Mouse (Mus musculus) hematopoietic stem cell, adult 5-6 weeks (primary cell): ENCODE measurements around the gene Slc16a2. TPM values are rescaled to one million over a fixed set of nuclear protein-coding genes. Genes with fewer than 3 reads are reported as not detected.

Source experiments
- ATAC-seq, 2 experiments: fragments of 125-278 bp in 1 of 2; replicated peaks in 1 of 2; 2 replicates each; pipeline ENCODE4 v1.8.0; 2016 to 2017; ENCODE audit warnings: inconsistent platforms in 2 of 2, mild to moderate bottlenecking in 2 of 2, moderate number of reproducible peaks in 2 of 2, low read depth in 1 of 2, moderate TSS enrichment in 1 of 2; ENCODE audit not compliant: low FRiP score in 2 of 2, poor library complexity in 2 of 2, severe bottlenecking in 2 of 2, insufficient read depth in 1 of 2, low TSS enrichment in 1 of 2
- total RNA-seq: library from RNA; stranded (forward); fragments of 172-1452, 232-1000 nt; gene quantifications from 2 replicates; pipeline ENCODE4 v1.2.3, GENCODE M21; 2017

The Slc16a2 gene
- total RNA-seq, 1 experiment from 2014 or later: 0.69 TPM

DNA sequence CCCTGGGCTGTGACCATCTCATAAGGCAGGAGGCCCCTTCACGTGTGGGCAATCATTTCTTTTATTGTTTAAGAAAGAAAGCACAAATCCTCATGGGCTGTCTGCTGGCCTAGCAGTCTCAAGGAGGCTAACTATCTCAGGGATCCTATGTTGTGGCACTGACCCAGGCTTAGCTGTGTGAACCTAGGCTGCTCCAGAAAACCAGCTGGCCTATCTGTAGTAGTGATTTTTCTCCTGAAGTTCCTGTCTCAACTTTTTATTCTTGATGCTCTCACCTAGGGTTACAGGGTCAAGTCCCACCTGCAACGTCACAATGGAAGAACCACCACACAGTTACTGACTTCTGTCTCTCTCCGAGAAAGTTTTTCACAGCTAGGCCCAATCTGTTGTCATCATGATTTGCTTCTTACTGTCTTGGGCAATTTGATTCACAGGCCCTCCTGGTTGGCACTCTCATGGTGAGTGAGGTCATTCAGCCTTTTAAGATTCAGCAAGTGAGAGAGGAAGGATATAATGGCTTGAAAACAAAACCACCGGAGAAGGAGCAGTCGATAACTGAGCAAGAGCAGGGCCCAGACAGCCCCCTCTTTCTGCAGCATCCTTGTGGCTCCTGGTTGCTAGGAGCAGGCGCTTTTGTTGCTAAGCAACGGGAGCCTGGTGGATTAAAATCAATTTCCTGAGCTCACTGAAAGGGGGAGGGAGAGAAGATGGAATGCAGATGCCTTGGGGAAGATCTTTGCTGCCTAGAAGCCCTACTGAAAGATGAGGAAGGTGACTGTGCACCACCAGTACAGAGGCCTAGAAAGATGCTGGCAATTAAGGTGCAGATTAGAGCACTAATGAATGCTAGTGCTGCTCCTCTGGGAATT lies 77.4 kb downstream of the Slc16a2 start:
- ATAC-seq: no peak

DNA sequence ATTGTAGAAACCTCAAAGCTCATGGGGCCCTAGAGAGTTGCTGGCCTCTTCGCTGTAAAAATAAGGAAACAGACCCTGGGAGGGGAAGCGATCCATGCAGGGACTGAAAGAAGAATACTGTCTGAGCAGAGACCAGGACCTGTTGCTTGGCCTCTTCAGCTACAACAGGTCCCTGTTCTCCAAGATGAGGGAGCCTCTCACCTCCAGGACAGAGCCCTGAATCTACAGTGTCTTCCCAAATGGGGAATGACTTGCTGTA lies 79.8 kb downstream of the Slc16a2 start:
- ATAC-seq: no peak

DNA sequence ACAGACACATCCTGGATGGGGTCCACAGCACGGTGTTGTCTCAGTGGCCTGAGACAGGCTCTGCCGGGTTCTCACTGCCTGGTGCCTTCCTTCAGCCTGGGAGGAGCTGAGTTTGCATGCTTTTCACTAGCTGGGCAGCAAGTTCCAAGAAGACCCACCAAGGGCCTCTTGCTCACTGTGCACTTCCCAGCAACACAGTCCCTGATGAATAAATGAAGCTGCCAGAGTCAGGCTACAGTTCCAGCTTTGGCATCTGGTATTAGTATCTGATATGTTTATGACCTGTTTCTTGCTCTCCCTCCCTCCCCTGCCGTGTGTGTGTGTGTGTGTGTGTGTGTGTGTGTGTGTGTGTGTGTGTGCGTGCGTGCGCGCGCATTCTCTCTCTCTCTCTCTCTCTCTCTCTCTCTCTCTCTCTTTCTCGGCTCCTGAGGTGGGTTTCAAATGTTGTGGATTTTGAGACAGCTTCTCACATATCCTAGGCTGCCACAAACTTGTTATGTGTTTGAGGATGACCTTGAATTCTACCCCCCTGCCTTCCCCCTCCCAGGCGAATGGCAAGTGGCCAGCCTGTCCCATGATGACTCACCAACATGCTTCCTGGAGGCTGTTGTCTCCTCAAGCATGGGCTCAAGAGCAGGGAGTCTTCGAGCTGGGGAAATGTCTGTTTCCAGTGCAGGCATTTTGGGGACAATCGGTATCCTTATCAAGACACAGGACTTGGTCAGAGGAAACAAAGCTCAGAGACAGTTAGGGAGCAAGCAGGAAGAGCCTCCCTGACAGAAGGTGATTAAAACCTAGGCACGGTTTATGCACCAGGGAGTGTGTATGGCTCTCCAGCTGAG lies 80.3 kb downstream of the Slc16a2 start:
- ATAC-seq: no peak

DNA sequence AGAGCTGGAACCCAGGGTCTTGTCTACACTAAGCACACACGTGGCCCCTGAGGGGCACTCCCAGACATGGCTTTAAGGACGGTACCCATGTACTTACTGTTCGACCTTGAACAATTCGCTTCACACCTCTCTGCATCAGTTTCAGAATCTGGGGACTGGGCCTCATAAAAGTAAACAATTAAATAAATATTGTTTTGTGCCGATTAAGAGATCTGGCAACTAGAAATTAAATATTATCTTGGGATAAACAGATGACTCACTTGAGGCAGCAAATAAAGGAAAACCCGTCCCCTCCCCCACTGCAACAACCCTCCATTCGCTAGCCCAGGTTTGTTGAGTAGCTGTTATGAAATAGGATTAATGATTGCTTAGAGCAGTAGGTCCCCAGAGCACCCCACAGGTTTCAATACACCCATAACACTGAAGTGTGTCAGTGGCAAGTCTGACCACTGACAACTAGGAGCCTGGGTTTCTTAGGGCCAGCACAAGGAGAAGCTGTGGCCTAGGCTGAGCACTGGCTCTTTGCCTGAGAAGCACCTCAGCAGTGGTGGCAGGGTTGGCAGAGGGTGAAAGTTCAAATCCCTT lies 87.7 kb downstream of the Slc16a2 start:
- no peak for ATAC-seq

DNA sequence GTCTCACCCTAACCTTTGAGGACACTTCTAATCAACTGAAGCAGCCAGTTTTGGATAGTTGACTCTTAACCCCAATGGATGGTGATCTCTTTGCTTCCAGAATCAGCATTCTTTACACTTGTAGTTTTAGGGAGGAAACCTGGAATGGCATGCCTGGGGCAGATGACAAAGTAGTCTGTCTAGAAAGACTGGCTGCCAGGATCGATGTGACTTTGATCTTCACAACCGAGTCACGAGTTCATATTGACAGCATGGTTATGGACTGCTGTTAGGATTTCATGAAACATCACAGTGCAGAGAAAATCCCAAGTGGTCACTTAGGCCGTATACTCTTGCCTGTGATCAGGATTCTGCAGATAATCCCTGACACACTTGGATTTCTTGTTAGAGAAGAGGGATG lies 88.7 kb downstream of the Slc16a2 start:
- ATAC-seq: no peak

DNA sequence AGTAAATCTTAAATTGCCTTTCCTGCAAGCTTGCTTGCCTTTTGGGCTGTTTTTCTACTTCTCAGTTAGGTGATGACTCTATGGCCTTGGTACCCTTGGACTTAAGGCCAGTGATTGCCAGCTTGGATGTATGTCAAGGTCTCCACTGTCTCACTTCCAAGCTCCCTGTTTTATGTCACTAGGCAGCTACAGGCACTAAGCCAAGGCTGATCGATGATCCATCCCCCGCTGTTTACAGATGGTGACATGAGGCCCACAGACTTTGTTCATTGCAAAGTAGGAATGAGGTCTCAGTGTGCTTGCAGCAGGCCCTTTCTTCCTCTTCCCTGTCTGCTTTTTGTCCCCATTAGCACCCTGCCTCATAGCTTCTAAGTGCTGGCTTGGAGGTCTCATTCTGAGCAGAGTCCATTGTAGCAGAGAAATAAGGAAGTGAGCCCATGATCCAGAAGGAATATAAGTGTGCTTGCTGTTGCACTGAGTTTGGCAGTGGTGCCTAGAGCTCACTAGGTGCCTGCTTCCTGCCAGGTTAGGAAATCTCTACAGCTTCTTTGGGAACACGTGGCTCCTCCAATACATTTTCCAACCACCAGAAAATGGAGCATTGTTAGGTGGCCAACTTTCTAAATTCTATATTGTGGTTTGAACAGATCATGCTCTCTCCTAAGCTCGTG lies 89.6 kb downstream of the Slc16a2 start:
- no peak for ATAC-seq

DNA sequence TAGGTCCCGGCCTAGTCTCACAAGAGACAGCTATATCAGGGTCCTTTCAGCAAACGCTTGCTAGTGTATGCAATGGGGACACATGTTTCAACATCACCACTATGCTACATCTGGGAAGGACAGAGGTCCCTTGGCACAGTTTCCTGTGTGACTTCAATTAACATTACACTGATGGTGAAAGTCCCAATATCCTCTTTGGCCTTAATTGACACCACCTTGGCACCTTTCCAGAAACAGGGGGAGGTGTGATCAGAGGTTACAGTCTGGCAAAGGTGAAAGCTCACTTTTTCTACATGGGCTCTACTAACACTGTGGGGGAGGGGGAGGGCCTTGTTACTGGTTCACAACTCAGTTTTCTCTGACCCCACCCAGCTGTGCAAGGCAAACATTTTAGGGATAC lies 99.3 kb downstream of the Slc16a2 start:
- ATAC-seq: no peak

DNA sequence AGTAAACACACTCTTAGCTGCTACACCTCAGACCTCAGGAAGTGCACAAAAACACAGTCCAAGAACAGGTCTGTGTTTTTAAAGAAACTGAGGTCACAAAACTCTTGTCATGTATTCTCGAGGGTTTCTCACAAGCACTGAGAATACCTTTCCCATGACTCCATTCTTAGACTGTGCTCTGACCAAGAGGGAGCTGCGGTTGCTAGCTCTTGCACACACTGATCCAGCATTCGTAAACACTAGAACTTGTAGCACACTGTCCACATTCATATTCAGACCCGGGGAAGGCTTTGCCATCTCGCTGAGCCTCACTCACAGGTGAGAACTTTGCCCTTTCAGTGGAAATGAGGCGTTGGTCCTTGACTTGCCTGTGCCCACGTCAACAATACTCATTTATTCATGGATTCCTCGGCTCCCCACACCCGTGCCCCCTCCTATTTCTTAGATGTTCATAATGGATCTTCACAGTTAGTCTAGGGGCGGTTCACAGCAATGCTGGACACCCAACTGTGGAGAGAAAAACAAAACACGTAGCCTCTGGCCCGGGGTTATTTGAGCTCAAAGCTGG lies 102.1 kb downstream of the Slc16a2 start:
- no peak for ATAC-seq

DNA sequence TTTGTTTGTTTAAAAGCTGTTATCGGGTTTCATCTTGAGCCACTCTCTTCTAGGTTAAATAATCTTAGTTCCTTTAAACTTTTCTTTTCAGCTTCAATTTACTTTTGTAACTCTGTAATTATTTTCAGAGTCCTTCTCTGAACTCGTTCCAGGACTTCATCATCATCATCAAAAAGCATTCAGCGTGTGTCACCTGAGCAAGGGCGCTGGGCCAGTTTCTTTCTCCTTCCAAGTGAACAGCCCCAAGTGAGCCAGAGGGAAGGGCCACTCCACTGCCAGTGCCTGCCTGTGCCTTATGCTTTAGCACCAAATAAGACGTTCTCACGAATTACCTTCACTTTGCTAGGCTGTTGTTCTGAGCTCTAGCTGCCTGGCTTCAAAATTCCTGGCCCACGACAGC lies 108.9 kb downstream of the Slc16a2 start:
- ATAC-seq: no peak

DNA sequence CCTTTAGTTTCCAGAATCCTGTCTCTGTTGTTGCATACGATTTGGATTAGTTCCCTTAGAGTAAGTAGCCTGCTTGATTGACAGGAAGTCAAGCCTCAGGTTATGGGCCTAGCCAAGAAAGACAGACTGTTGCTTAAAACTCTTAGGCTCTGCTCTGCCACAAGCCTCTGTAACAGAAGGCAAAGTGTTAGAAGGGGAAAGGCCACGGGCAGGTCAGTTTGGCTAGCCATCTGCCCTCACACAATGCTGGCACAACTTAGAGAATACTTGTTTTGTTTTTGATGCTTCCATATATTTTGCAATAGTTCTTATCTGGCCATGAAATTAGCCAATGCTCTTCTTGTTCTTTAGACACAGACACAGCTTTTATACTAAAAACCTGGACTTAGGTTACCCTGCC lies 112.1 kb downstream of the Slc16a2 start:
- no peak for ATAC-seq

DNA sequence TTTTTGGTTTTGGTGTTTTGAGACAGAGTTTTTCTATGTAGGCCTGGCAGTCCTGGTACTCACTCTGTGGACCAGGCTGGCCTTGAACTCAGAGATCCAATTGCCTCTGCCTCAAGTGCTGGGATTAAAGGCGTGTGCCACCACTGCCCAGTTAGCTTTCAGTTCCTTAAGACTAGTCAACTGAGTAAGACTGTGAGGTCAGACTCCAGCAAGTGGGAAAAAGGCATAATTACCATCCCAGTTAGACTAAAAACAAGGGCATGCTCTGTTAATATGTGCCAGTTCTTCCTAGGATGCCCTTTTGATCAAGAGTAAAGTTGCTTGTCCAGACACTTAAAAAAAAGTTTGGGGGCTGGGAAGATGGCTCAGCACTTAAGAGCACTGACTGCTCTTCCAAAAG lies 113.2 kb downstream of the Slc16a2 start:
- no peak for ATAC-seq

DNA sequence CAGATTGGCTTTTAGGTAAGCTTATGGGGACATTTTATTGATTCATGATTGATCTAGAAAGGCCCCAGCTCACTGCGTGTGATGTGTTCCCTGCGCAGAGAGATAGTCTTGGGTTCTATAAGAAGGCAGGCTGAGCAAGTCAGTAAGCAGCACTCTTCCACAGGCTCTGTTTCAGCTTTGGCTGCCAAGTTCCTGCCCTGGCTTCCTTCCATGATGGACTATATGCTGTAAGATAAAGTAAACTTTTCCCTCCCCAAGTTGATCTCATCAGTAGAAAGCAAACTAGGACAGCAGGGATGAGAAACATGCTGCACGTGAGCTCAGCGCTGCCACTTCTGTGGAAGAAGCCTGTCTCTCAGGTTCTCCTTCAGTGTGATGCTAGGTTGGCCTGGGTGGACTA lies 117.2 kb downstream of the Slc16a2 start:
- no peak for ATAC-seq

DNA sequence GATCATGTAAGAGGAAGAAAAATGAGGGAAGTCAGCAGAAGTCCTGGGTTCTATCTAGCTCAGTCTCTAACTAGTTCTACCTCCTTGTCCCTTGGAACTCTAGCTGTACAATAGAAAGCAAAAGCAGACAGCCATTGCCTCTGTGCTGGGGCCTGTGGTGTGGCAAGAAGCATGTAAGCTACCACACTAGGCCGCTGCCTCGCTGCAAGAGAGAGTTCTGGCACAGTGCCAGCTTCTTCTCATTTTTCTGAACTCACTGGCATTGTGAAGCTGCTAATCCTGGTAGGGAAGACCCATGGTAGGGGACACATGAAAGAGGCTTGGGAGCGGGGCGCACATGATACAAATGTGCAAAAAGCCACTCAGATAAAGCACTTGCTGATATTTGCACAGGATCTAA lies 117.8 kb downstream of the Slc16a2 start:
- ATAC-seq: no peak

DNA sequence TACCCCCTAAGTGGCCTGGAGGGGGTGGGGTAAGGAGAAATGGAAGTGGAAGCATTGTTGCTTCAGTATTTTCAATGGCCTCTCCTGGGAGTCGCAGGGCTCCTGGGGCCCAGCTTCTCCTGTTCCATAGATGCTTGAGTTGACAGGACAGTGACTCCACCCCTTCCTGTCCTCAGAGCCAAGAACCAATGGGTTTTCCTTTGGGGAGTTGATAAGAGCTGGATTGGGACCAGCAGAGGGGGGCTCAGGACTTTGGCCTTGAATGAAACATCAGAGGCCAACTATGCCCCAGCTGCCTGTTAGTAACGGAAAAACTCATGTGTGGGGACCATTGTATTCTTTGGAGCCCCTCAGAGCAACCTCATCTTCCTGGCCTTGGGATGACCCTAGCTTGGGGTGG lies 124.0 kb downstream of the Slc16a2 start:
- no peak for ATAC-seq

DNA sequence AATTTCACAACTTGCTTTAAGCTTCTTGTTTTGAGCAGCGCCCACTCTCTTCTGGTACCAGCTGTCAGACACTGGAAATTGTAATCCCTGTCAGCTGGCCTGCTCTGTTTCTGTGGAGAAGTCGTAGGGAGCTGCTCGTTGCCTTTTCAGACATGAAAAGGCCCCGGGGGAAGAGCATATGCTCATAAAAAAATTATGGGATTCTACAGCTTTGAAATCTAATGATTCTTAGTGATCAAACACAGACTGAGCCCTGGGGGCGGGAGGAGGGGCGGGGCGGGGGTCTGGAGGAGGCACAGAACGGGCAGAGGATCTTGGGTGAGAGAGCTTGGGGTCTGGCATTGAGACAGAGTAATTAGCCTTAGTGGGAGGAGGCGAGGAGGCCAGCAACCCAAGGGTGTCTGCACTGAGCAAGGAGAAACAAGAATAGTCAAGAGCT lies 125.7 kb downstream of the Slc16a2 start:
- no peak for ATAC-seq

DNA sequence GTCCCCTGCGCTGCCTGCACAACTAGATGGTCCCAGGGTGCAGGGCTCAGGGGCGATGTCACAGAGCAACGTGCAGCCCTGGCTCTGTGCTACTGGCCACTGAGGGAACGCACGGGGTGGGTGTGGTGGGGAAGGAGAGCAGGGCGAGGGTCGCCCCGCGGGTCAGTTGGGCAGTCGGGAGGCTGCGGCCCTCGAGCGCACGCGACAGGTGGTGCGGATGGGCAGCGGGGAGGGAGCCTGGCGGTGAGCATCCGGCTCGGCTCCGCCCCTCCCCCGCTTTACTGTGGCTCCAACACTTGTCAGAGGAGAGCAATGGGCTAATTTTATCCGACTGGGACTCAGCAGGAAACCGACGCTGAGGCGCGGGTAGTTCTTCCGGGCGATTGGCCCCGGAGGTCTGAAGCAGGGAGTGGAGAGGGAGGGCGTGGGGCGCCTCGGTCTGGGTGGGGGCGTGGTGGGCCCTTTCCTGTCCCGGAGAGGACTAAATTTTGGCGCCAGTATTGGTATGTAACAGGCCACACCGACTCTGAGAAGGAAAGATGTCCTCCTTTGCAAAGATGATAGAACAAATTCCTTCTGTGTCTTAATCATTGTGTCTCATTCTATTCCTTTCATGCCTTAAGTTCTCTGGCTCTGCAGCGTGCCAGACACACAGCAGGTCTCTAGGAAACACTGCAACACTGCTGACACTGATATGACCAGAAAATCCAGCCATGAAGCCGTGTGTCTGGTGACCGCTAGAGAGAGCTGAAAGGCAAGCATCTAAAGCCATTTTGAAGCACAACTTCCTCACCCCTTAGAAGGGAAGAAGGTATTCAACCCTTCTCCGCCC lies 126.4 kb downstream of the Slc16a2 start:
- peak; percentile 87 to 89 for ATAC-seq

DNA sequence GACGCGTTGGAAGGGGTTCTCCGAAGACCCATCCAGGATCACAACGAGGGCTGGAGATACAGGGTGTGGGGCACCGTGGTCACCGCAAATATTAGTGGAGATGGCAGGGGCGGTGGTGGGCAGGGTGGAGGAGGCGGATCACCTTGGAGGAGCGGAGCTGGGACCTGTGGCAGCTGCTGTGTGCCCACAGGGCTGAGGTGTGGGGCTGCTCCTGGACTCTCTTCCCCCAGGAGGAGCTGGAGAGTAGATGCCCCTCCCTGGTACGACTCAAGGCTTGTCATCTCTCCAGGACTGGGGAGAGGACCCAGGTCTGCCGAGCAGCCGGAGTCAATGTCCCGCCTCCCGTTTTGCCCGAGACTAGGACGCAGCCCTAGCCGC lies 127.0 kb downstream of the Slc16a2 start:
- no peak for ATAC-seq
